Comparison of ENCODE assay signal across 22 mouse cellular contexts in the genomic region with DNA sequence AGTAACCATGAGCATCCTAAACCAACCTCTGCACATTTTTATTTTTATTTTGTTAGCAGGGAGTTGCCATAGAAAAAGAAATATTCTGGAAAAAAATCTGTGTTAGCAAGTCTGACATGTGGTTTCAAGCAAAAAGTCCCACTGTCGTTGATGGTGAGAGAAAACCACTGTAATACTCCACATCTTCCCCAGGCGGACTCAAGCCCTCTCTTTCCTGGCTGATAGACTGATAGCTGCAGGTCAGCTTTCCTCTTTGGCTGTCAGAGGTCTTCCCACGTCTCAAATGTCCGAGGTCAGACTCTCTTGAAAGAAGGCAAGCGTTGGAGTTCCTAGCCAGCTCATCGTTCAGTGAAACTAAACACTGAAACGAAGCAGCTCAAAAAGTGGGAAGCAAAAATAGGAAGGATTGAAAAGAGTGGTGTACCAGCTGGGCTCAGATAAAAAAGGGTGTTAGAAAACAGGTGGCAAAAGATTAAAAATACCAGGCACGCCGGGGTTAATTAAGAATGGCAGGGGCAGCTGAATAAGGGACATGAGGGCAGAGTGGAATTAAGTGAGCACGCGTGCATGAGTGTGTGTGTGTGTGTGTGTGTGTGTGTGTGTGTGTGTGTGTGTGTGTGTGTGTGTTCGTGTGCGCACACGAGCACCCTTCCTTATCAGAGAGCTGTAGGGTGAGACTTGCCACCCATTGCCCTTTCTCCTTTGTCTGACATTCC. TPM values are rescaled to one million over a fixed set of nuclear protein-coding genes. Genes with fewer than 3 reads are reported as not detected.
DNase-seq lines count a peak whose midpoint lies in the region; ATAC-seq and TF ChIP-seq lines count a peak whose summit lies in the region.
"Had no signal": no experiment of that assay in that cellular context is flagged by ENCODE, and none has a peak within 500 bp of the region (broad histone marks: within the 10 kb centered on the region; RNA-seq: fewer than 3 reads in every experiment).

No protein-coding gene starts in this region.

- H3K27me3 ChIP-seq in limb, embryonic 13.5 days: no peaks in the 10 kb centered on the region
- H3K27me3 ChIP-seq in limb, embryonic 10.5 days (ENCODE audit: low read depth, poor library complexity, severe bottlenecking): no peaks in the 10 kb centered on the region
- H3K27me3 ChIP-seq in limb, embryonic 14.5 days (ENCODE audit: control insufficient read depth, insufficient read depth, low read length): no peaks in the 10 kb centered on the region
- H3K27me3 ChIP-seq in splenic B cell, adult 2 months (ENCODE audit: control insufficient read depth, insufficient read depth, low read length, poor library complexity, severe bottlenecking): no peaks in the 10 kb centered on the region
- H3K27me3 ChIP-seq: hindbrain, embryonic 13.5 days; intestine, embryonic 15.5 days; midbrain, embryonic 12.5 days; neural tube, embryonic 13.5 days; stomach, embryonic 15.5 days had no signal

- no peaks in the 10 kb centered on the region for H3K4me1 ChIP-seq in limb, embryonic 13.5 days
- H3K4me1 ChIP-seq in limb, embryonic 10.5 days: no peaks in the 10 kb centered on the region
- no peaks in the 10 kb centered on the region for H3K4me1 ChIP-seq in limb, embryonic 14.5 days (ENCODE audit: control insufficient read depth, insufficient read depth, low read length)
- H3K4me1 ChIP-seq: heart, embryonic 10.5 days; hindbrain, embryonic 13.5 days; intestine, embryonic 15.5 days; midbrain, embryonic 12.5 days; neural tube, embryonic 13.5 days; stomach, embryonic 15.5 days had no signal

- peak; percentile 71 for ATAC-seq in limb, embryonic 13.5 days (ENCODE audit: low FRiP score, low read depth)
- peak; percentile 67 for ATAC-seq in limb, embryonic 14.5 days (ENCODE audit: low FRiP score, low read depth)
- ATAC-seq: intestine, embryonic 15.5 days had no signal

- no peak overlapping the region for H3K27ac ChIP-seq in limb, embryonic 13.5 days
- no peak overlapping the region for H3K27ac ChIP-seq in limb, embryonic 10.5 days
- no peak overlapping the region for H3K27ac ChIP-seq in limb, embryonic 14.5 days (replicated peaks; ENCODE audit: low read depth, low read length)
- H3K27ac ChIP-seq: heart, embryonic 10.5 days; hindbrain, embryonic 13.5 days; intestine, embryonic 15.5 days; layer of hippocampus, adult 2 months; midbrain, embryonic 12.5 days; neural tube, embryonic 13.5 days; stomach, embryonic 15.5 days had no signal

- H3K36me3 ChIP-seq in limb, embryonic 13.5 days: no peaks in the 10 kb centered on the region
- H3K36me3 ChIP-seq in limb, embryonic 10.5 days: no peaks in the 10 kb centered on the region
- no peaks in the 10 kb centered on the region for H3K36me3 ChIP-seq in limb, embryonic 14.5 days (ENCODE audit: control insufficient read depth, insufficient read depth, low read length)
- no peaks in the 10 kb centered on the region for H3K36me3 ChIP-seq in splenic B cell, adult 2 months (ENCODE audit: control insufficient read depth, insufficient read depth, low read length, poor library complexity, severe bottlenecking)
- H3K36me3 ChIP-seq: heart, embryonic 10.5 days; hindbrain, embryonic 13.5 days; intestine, embryonic 15.5 days; midbrain, embryonic 12.5 days; neural tube, embryonic 13.5 days; stomach, embryonic 15.5 days had no signal

- no peak overlapping the region for H3K9ac ChIP-seq in limb, embryonic 13.5 days
- H3K9ac ChIP-seq in limb, embryonic 14.5 days (ENCODE audit: low read depth, low read length, severe bottlenecking): no peak overlapping the region
- H3K9ac ChIP-seq: hindbrain, embryonic 13.5 days; intestine, embryonic 15.5 days; midbrain, embryonic 12.5 days; neural tube, embryonic 13.5 days; stomach, embryonic 15.5 days had no signal

- H3K9me3 ChIP-seq in limb, embryonic 13.5 days: no peaks in the 10 kb centered on the region
- no peaks in the 10 kb centered on the region for H3K9me3 ChIP-seq in limb, embryonic 10.5 days (replicated peaks)
- no peaks in the 10 kb centered on the region for H3K9me3 ChIP-seq in limb, embryonic 14.5 days (ENCODE audit: control insufficient read depth, low read length)
- H3K9me3 ChIP-seq: heart, embryonic 10.5 days; hindbrain, embryonic 13.5 days; intestine, embryonic 15.5 days; midbrain, embryonic 12.5 days; neural tube, embryonic 13.5 days; stomach, embryonic 15.5 days had no signal

- peak; percentile 28 for DNase-seq in gastrocnemius, adult 18-20 months (ENCODE audit: low spot score)
- no peak for DNase-seq in gastrocnemius, postnatal 36 days
- no peak for DNase-seq in limb, embryonic 10.5 days (ENCODE audit: low spot score)
- DNase-seq in limb, embryonic 14.5 days (ENCODE audit: low spot score): no peak
- peak; percentile 16 for DNase-seq in splenic B cell, adult 2 months (ENCODE audit: low read depth, low spot score)
- DNase-seq in urinary bladder, postnatal 36 days (ENCODE audit: low spot score in 2 of 2): no peak
- DNase-seq in cerebellum, adult 11 months: no peak
- DNase-seq: cerebellum, adult 9-10 months; gastrocnemius, postnatal 14 days; heart, postnatal 10 days; layer of hippocampus, postnatal 36 days; lung, adult 18-20 months; spleen, adult 18-20 months; thymus, adult 2 months had no signal

- H3K4me2 ChIP-seq in limb, embryonic 13.5 days (replicated peaks): no peak overlapping the region
- H3K4me2 ChIP-seq in limb, embryonic 14.5 days (replicated peaks; ENCODE audit: low read depth, low read length, severe bottlenecking): no peak overlapping the region
- H3K4me2 ChIP-seq: hindbrain, embryonic 13.5 days; intestine, embryonic 15.5 days; midbrain, embryonic 12.5 days; neural tube, embryonic 13.5 days; stomach, embryonic 15.5 days had no signal

- WGBS in limb, embryonic 13.5 days: 65% methylated on average over 13 of the region's 14 CpGs
- WGBS in limb, embryonic 10.5 days: 73% methylated on average over 14 of the region's 14 CpGs
- WGBS in limb, embryonic 14.5 days: 56% methylated on average over 11 of the region's 14 CpGs

- intact Hi-C loops in gastrocnemius, postnatal 36 days (cut with DNase I): no loop called here

- H3K4me3 ChIP-seq in limb, embryonic 13.5 days: no peak overlapping the region
- no peak overlapping the region for H3K4me3 ChIP-seq in limb, embryonic 10.5 days
- H3K4me3 ChIP-seq in limb, embryonic 14.5 days (replicated peaks; ENCODE audit: low read length): no peak overlapping the region
- H3K4me3 ChIP-seq: heart, embryonic 10.5 days; hindbrain, embryonic 13.5 days; intestine, embryonic 15.5 days; layer of hippocampus, adult 2 months; midbrain, embryonic 12.5 days; neural tube, embryonic 13.5 days; stomach, embryonic 15.5 days had no signal

- TF ChIP-seq POLR2A in limb, embryonic 14.5 days (IDR thresholded peaks at IDR 0.05; ENCODE audit: borderline replicate concordance, extremely low read depth, insufficient read depth, insufficient read length): no peak

RNA-seq across cellular contexts. Expression of a gene that starts 55.5 kb away (rescaled TPM):
- total RNA-seq in gastrocnemius, adult 18-20 months (2021): 1 to 10 TPM; 1.3 to 1.7 TPM
- 1 to 10 TPM; 1.6 to 2.4 TPM for total RNA-seq in gastrocnemius, postnatal 36 days (2021)
- 3.2 and 3.9 TPM in 2 replicates for polyA plus RNA-seq in limb, embryonic 13.5 days (2015; fragmentation: Nextera tagmentation; extraction: Ambion mirVana)
- polyA plus RNA-seq in limb, embryonic 10.5 days (2016; fragmentation: Nextera tagmentation; extraction: Ambion mirVana): 1.3 and 2.3 TPM in 2 replicates
- 4.4 and 4.9 TPM in 2 replicates for polyA plus RNA-seq in limb, embryonic 14.5 days (2012; rRNA removed)
- polyA plus RNA-seq in limb, embryonic 14.5 days (2014; fragmentation: Nextera tagmentation; extraction: Ambion mirVana): 4.9 and 5.1 TPM in 2 replicates

Comparison
In these comparisons a context has a peak if more than half of its experiments do, and no peak if none do; other contexts are left out.
1. DNase-seq: peak in gastrocnemius, adult 18-20 months (single experiment) and splenic B cell, adult 2 months (single experiment); none in gastrocnemius, postnatal 36 days (0 of 2), limb, embryonic 10.5 days (single experiment), limb, embryonic 14.5 days (single experiment), urinary bladder, postnatal 36 days (0 of 2) and cerebellum, adult 11 months (single experiment).